Mouse (Mus musculus) heart, embryonic 16.5 days (tissue): ENCODE measurements at regions not wholly inside any gene's neighbourhood (a gene's known extent, or its start where the extent isn't known, plus 50 kb on each side); places are given as distances from the start of the nearest gene placed in this dataset.

ENCODE experiments used
- ATAC-seq: fragments of 200-750 bp; cut with Nextera tagmentation; replicated peaks from 2 replicates; pipeline ENCODE4 v1.8.0; 2017; ENCODE audit warnings: moderate number of reproducible peaks; ENCODE audit not compliant: insufficient read depth, low FRiP score; ENCODE audit errors: extremely low read depth
- H3K27ac ChIP-seq: fragments of 300-500 bp; sonication (generic); 2 replicates; pipeline ENCODE4 v1.5.1; 2014; ENCODE audit warnings: mild to moderate bottlenecking, low read length, control low read depth, moderate library complexity
- H3K27me3 ChIP-seq: fragments of 300-500 bp; sonication (generic); 2 replicates; pipeline ENCODE4 v1.6.1; 2014; ENCODE audit warnings: low read length, mixed read lengths; ENCODE audit not compliant: control insufficient read depth, insufficient read depth
- H3K36me3 ChIP-seq: fragments of 300-500 bp; sonication (generic); 2 replicates; pipeline ENCODE4 v1.6.1; 2014; ENCODE audit not compliant: control insufficient read depth, insufficient read depth
- H3K4me1 ChIP-seq: fragments of 300-500 bp; sonication (generic); 2 replicates; pipeline ENCODE4 v1.6.1; 2014; ENCODE audit warnings: low read length, mixed read lengths; ENCODE audit not compliant: control insufficient read depth, insufficient read depth
- H3K4me2 ChIP-seq: fragments of 300-500 bp; sonication (generic); 2 replicates; pipeline ENCODE4 v1.6.1; 2014; ENCODE audit warnings: low read depth, mild to moderate bottlenecking, control low read depth, low read length
- H3K4me3 ChIP-seq: fragments of 300-500 bp; sonication (generic); 2 replicates; pipeline ENCODE4 v1.5.1; 2014; ENCODE audit warnings: mild to moderate bottlenecking, control low read depth, low read length
- H3K9ac ChIP-seq: fragments of 300-500 bp; sonication (generic); 2 replicates; pipeline ENCODE4 v1.6.1; 2014; ENCODE audit warnings: low read length, control low read depth
- H3K9me3 ChIP-seq: fragments of 300-500 bp; sonication (generic); replicated peaks from 2 replicates; pipeline ENCODE4 v1.6.1; 2016; ENCODE audit warnings: low read length; ENCODE audit not compliant: control insufficient read depth
- WGBS: fragments of 180-500 bp; shearing (Covaris S2); extraction: QIAGEN DNeasy Blood & Tissue Kit; methylation state at CpG from one replicate; pipeline ENCODE4 v1.1.7; 2014; 5-methylcytosine and 5-hydroxymethylcytosine counted together

DNA sequence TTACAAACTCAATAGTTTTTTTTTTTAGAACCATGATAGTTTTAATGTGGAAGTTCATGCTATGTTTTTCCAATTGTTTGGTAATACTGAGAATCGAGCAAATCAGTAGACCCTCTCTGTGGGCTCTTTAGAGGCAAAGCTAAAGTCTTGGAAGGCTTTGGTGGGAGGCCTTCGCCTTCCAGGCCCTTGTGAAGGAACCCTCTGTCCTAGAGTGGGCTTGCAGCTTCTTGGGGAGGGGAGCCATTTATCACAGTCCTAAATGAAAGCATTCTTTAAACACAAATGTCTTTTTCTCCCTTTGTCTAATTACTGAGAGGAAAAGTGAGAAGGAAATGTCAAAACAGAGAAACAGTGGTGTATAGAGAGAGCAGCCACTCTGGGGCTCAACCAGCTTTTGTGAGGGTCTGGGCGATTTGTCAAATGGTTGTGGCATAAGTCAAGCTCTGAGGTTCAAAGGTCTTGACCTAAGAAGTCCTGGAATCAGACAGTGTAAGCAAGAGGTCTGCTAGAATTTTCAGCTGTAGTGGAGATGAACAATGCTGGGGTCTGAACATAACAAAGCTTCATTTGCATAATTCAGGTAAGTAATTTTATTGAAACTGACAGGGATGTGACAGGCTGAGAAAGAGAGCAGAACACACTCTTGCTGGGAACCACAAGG is 736.6 kb upstream of the Nr2f1 start:
- Histone ChIP-seq H3K36me3 (no peaks in the 10 kb centered on the region), H3K27me3 (no peaks in the 10 kb centered on the region), H3K4me2 (no peak overlapping the region), H3K4me1 (no peaks in the 10 kb centered on the region), H3K9me3 (no peaks in the 10 kb centered on the region), H3K9ac (no peak overlapping the region), H3K4me3 (no peak overlapping the region), H3K27ac (no peak overlapping the region)
- no peak for ATAC-seq
- WGBS: 57% methylated on average over 3 of the region's 3 CpGs

DNA sequence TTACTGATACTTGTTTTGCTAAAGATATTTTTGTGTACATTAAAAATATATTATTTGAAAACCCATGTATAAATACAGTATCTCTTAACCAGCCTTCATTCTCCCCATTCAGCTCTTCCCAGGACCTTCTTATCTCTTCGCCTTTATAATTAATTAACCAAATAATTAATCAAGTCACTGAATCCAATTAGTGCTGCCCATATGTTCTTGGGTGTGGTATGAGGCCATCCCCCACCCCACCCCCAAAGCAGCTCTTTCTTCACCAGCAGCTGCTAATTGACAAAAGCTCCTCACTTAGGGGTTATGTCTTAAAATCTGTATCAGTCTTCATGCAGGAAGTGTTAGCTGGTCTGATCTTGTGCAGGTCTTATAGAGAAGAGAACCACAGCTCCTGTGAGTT is 728.8 kb upstream of the Nr2f1 start:
- no peak overlapping the region for H3K27ac ChIP-seq
- 83% methylated on average over 1 of the region's 1 CpGs for WGBS
- no peak overlapping the region for H3K4me2 ChIP-seq
- H3K4me1 ChIP-seq: no peaks in the 10 kb centered on the region
- no peak overlapping the region for H3K4me3 ChIP-seq
- no peaks in the 10 kb centered on the region for H3K27me3 ChIP-seq
- ATAC-seq: no peak
- no peaks in the 10 kb centered on the region for H3K9me3 ChIP-seq
- no peaks in the 10 kb centered on the region for H3K36me3 ChIP-seq
- H3K9ac ChIP-seq: no peak overlapping the region

DNA sequence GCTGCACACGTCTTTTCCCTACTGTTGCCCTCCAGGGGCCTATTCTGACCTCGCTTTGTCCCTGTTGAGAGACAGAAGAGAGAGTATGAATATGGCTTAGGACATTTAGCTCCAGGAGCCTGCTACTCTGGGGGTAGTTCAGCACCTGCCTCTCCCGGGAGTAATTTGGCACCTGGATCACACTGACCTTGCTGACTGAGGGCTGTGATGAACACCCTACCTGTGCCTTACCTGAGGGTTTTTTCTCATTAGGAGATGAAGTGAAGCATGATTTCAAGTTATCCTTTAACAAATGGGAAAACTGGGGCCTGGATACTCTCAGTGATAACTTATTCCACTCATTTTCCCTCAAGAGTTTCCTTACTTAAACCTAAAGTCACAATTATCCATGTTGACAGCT is 721.2 kb upstream of the Nr2f1 start:
- Histone ChIP-seq H3K36me3 (no peaks in the 10 kb centered on the region), H3K4me3 (no peak overlapping the region), H3K4me1 (no peaks in the 10 kb centered on the region), H3K9ac (no peak overlapping the region), H3K9me3 (no peaks in the 10 kb centered on the region), H3K27me3 (no peaks in the 10 kb centered on the region), H3K27ac (no peak overlapping the region), H3K4me2 (no peak overlapping the region)
- 55% methylated on average over 3 of the region's 3 CpGs for WGBS
- no peak for ATAC-seq

- H3K4me2 ChIP-seq: no peak overlapping the region
- H3K4me3 ChIP-seq: no peak overlapping the region
- no peaks in the 10 kb centered on the region for H3K4me1 ChIP-seq
- no peak overlapping the region for H3K27ac ChIP-seq
- H3K9ac ChIP-seq: no peak overlapping the region
- no peaks in the 10 kb centered on the region for H3K36me3 ChIP-seq
- no peak for ATAC-seq
- H3K9me3 ChIP-seq: no peaks in the 10 kb centered on the region
- H3K27me3 ChIP-seq: no peaks in the 10 kb centered on the region
- 26% methylated on average over 5 of the region's 5 CpGs for WGBS
Measured at GRCm38 (mm10) chr13:78909839-78910238, 710.3 kb upstream of the Nr2f1 start.

- Histone ChIP-seq H3K4me3 (no peak overlapping the region), H3K4me2 (no peak overlapping the region), H3K4me1 (no peaks in the 10 kb centered on the region), H3K9me3 (no peaks in the 10 kb centered on the region), H3K27ac (no peak overlapping the region), H3K9ac (no peak overlapping the region), H3K27me3 (no peaks in the 10 kb centered on the region), H3K36me3 (no peaks in the 10 kb centered on the region)
- no peak for ATAC-seq
Measured at GRCm38 (mm10) chr13:78904102-78904501, 704.5 kb upstream of the Nr2f1 start.

DNA sequence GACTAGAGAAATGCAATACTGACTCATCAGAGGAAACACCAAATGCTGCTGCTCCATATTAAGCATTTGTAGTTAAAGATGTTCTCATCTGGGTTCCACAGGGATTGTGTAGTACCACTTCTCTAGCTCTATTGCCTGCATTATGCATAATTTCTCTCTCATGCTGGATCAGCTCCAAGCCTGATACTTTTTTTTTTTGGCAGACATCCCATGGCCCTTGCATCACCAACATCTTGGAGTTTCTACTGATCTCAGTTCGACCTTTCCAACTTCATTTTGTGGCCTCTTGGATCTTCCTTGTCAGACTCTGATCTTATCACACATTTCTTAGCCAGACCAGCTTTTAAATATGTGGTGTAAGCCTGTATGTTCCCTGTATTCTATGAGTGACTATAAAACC is 701.1 kb upstream of the Nr2f1 start:
- no peak overlapping the region for H3K4me3 ChIP-seq
- H3K36me3 ChIP-seq: no peaks in the 10 kb centered on the region
- H3K27me3 ChIP-seq: no peaks in the 10 kb centered on the region
- no peaks in the 10 kb centered on the region for H3K9me3 ChIP-seq
- WGBS: 49% methylated on average over 1 of the region's 1 CpGs
- no peak overlapping the region for H3K4me2 ChIP-seq
- H3K27ac ChIP-seq: no peak overlapping the region
- ATAC-seq: no peak
- H3K4me1 ChIP-seq: no peaks in the 10 kb centered on the region
- H3K9ac ChIP-seq: no peak overlapping the region

DNA sequence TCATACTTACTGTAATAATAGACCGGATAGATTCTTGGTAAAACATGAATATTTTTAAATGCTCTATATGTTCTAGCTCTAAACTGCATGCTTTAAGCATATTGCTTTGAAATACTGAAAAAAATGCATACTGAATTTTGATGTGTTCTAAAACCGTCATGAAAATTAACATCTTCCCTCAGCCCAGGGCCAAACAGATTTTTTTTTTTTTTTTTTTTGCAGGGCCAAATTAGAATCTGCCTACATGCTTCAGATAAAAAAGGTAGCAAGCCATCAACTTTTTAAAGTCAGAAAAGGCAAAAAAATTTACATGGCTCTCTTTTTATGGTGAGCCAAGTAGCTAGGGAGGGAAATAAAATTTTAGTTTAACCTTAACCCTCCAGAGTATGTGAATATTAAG is 692.7 kb upstream of the Nr2f1 start:
- no peak for ATAC-seq
- H3K4me1 ChIP-seq: no peaks in the 10 kb centered on the region
- no peak overlapping the region for H3K4me2 ChIP-seq
- H3K9me3 ChIP-seq: no peaks in the 10 kb centered on the region
- no peaks in the 10 kb centered on the region for H3K27me3 ChIP-seq
- no peak overlapping the region for H3K4me3 ChIP-seq
- no peak overlapping the region for H3K9ac ChIP-seq
- H3K27ac ChIP-seq: no peak overlapping the region
- no peaks in the 10 kb centered on the region for H3K36me3 ChIP-seq
- 79% methylated on average over 2 of the region's 2 CpGs for WGBS

GRCm38 (mm10) chr13:78883062-78883461 is 683.5 kb upstream of the Nr2f1 start:
- Histone ChIP-seq H3K36me3 (no peaks in the 10 kb centered on the region), H3K27me3 (no peaks in the 10 kb centered on the region), H3K4me3 (no peak overlapping the region), H3K27ac (no peak overlapping the region), H3K4me1 (no peaks in the 10 kb centered on the region), H3K4me2 (no peak overlapping the region), H3K9ac (no peak overlapping the region), H3K9me3 (no peaks in the 10 kb centered on the region)
- no peak for ATAC-seq
- WGBS: 68% methylated on average over 1 of the region's 1 CpGs

GRCm38 (mm10) chr13:78872582-78872981 is 673.0 kb upstream of the Nr2f1 start:
- 70% methylated on average over 5 of the region's 5 CpGs for WGBS
- H3K4me2 ChIP-seq: no peak overlapping the region
- H3K4me1 ChIP-seq: no peaks in the 10 kb centered on the region
- H3K9me3 ChIP-seq: no peaks in the 10 kb centered on the region
- H3K4me3 ChIP-seq: no peak overlapping the region
- H3K9ac ChIP-seq: no peak overlapping the region
- no peaks in the 10 kb centered on the region for H3K27me3 ChIP-seq
- no peak overlapping the region for H3K27ac ChIP-seq
- no peaks in the 10 kb centered on the region for H3K36me3 ChIP-seq
- no peak for ATAC-seq
